Mouse (Mus musculus): ENCODE data around the gene Sos2.
"Not testable (repeated sequence)": the region's sequence is repeated elsewhere in the genome, so short reads cannot be mapped to it uniquely, and the experiment has no call there.

Gene Sos2

GRCm38 (mm10) chr12:69674576-69675537, 6.8 kb downstream of the Sos2 start:
- DNase-seq (ENCODE audit: low spot score in 2 of 2): no peak

GRCm38 (mm10) chr12:69674176-69674575, 7.5 kb downstream of the Sos2 start:
- DNase-seq (ENCODE audit: low spot score in 2 of 2): no peak

- DNase-seq (ENCODE audit: low spot score in 2 of 2): no peak
Observed at GRCm38 (mm10) chr12:69666721-69667120, 14.9 kb downstream of the Sos2 start.

GRCm38 (mm10) chr12:69661658-69662057, 20.0 kb downstream of the Sos2 start:
- no peak for DNase-seq (ENCODE audit: low spot score in 2 of 2)

- DNase-seq (ENCODE audit: low spot score in 2 of 2): not testable (repeated sequence)
Observed at GRCm38 (mm10) chr12:69653973-69654372, 27.7 kb downstream of the Sos2 start.

- no peak for DNase-seq (ENCODE audit: low spot score in 2 of 2)
Observed at GRCm38 (mm10) chr12:69649511-69649910, 32.1 kb downstream of the Sos2 start.

GRCm38 (mm10) chr12:69645821-69646616, 35.6 kb downstream of the Sos2 start:
- DNase-seq (ENCODE audit: low spot score in 2 of 2): no peak

GRCm38 (mm10) chr12:69644877-69645276, 36.8 kb downstream of the Sos2 start:
- DNase-seq (ENCODE audit: low spot score in 2 of 2): no peak

- no peak for DNase-seq (ENCODE audit: low spot score in 2 of 2)
Observed at GRCm38 (mm10) chr12:69642877-69643276, 38.8 kb downstream of the Sos2 start.

GRCm38 (mm10) chr12:69634761-69635160, 46.9 kb downstream of the Sos2 start:
- DNase-seq (ENCODE audit: low spot score in 2 of 2): no peak

- DNase-seq (ENCODE audit: low spot score in 2 of 2): not testable (repeated sequence)
Observed at GRCm38 (mm10) chr12:69618590-69618989, 63.1 kb downstream of the Sos2 start.

GRCm38 (mm10) chr12:69604367-69604766, 77.3 kb downstream of the Sos2 start:
- DNase-seq (ENCODE audit: low spot score in 2 of 2): no peak

GRCm38 (mm10) chr12:69597446-69597845, 84.2 kb downstream of the Sos2 start:
- no peak for DNase-seq (ENCODE audit: low spot score in 2 of 2)

GRCm38 (mm10) chr12:69593130-69593529, 88.5 kb downstream of the Sos2 start:
- no peak for DNase-seq (ENCODE audit: low spot score in 2 of 2)

GRCm38 (mm10) chr12:69583270-69583629, 98.4 kb downstream of the Sos2 start:
- no peak for DNase-seq (ENCODE audit: low spot score in 2 of 2)

- DNase-seq (ENCODE audit: low spot score in 2 of 2): peak; percentile 81 to 86
Observed at GRCm38 (mm10) chr12:69582613-69583269, 98.9 kb downstream of the Sos2 start, which contains the start of gene Vcpkmt. Vcpkmt (minus strand) TSS chr12:69583028.

- no peak for DNase-seq (ENCODE audit: low spot score in 2 of 2)
Observed at GRCm38 (mm10) chr12:69582216-69582612, 99.4 kb downstream of the Sos2 start.

GRCm38 (mm10) chr12:69579623-69580022, 102.0 kb downstream of the Sos2 start:
- DNase-seq (ENCODE audit: low spot score in 2 of 2): no peak

GRCm38 (mm10) chr12:69576120-69576627, 105.5 kb downstream of the Sos2 start:
- DNase-seq (ENCODE audit: low spot score in 2 of 2): no peak

GRCm38 (mm10) chr12:69573916-69574881, 107.5 kb downstream of the Sos2 start:
- DNase-seq (ENCODE audit: low spot score in 2 of 2): peak; percentile 49 to 77

- no peak for DNase-seq (ENCODE audit: low spot score in 2 of 2)
Observed at GRCm38 (mm10) chr12:69573271-69573670, 108.4 kb downstream of the Sos2 start.
